Mouse (Mus musculus) neutrophil, adult 83 days (primary cell): ENCODE measurements around the gene Cntln. TPM values are rescaled to one million over a fixed set of nuclear protein-coding genes. Genes with fewer than 3 reads are reported as not detected.

Source experiments
- total RNA-seq, 2 experiments: library from RNA; stranded (reverse); gene quantifications; one replicate each; pipeline ENCODE4 v1.2.4; 2023

The Cntln gene
- total RNA-seq, result 1 to 10 TPM; 7.9 to 8.7 TPM

DNA sequence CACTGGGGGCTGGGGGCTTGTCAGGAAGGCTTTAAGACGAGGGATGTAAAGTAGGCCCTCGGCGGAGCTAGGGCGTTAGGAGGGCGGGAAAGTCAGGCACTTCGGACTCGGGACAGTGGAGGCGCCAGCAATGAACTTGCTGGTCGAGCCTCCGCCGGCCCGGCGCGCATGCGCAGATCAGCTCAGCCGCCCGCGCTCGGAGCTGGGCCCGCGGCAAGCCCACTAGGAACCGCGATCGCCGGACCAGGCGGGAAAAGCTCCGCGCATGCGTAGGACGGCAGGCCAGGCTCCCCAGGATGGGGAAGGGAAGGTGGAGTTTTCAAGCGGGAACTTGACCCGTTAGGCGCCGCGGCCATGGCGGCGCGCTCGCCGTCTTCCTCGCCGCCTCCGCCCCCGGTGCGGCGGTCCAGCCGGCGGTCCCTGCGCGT, at the start of gene Cntln:
Gene Cntln (plus strand): TSS at position 199 of the 428 bp plus-strand sequence.

Other genes starting within 250 kb of the Cntln start
- gene Bnc2, start 209.0 kb upstream of the Cntln start, total RNA-seq, result not detected